Mouse (Mus musculus) lung, adult 2 months (tissue): ENCODE measurements at regions not wholly inside any gene's neighbourhood (a gene's known extent, or its start where the extent isn't known, plus 50 kb on each side); places are given as distances from the start of the nearest gene placed in this dataset.

Source experiments
- CTCF ChIP-seq: fragments of 200-500 bp; IDR thresholded peaks from 2 replicates; pipeline ENCODE4 v1.5.1; 2011; ENCODE audit warnings: mild to moderate bottlenecking, low read length, control low read depth; ENCODE audit not compliant: insufficient read depth
- POLR2A ChIP-seq: fragments of 200-500 bp; IDR thresholded peaks from 2 replicates; pipeline ENCODE4 v1.6.1; 2011; ENCODE audit warnings: low read depth, mild to moderate bottlenecking, control low read depth, low read length, borderline replicate concordance; ENCODE audit errors: extremely low read depth

DNA sequence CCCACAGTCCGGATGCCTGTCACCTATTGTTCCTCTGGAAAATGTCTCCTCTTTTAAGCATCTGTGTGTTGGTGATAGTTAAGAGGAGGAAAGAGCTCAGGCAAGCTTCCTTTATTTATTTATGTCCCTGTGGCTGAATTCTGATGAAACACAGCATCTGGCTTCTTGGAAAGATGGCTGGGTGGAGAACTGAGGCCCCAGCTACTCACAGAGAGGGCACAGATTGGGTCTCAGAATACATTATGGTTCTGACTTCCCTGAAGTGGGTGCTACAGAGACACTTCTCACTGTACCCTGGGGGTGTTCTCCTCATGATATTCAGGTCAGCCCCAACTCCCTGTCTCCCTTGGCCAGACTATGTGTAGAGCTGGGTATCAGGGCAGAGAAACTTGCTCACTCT is 408.3 kb downstream of the Rps24 start:
- TF ChIP-seq CTCF, result no peak
- no peak for TF ChIP-seq POLR2A
